30 mouse cellular contexts compared by ENCODE assay signal in the genomic region with DNA sequence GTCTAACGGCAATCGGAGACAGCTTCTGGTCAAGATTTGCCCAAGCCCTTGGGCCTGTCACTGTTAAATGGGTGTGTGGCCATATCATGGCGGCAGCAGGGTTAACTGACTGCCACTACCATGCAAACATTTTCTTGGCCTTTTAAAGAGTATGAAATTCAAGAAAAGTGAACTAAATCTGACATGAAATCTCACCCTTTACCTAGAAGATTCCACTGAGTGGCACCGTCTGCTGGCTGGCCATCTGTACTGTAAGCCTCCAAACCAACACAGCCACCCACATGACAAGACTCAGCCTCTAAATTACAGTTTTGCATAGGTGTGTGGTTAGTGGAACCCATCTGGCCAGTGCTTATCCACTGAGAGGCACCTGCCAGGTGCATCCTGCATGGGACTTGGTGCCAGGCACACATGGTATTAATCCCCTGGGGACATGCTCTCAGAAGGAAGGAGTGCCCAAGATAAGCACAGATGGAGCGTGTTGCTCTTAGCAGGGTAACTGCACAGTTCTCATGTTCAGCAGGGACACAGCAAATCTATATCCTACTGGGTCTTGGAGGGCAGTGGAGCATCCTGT. TPM values are rescaled to one million over a fixed set of nuclear protein-coding genes. Genes with fewer than 3 reads are reported as not detected.
DNase-seq lines count a peak whose midpoint lies in the region; TF ChIP-seq lines count a peak whose summit lies in the region.
"Had no signal": no experiment of that assay in that cellular context is flagged by ENCODE, and none has a peak within 500 bp of the region (broad histone marks: within the 10 kb centered on the region; RNA-seq: fewer than 3 reads in every experiment).

No protein-coding gene starts in this region.

- no peak for TF ChIP-seq CTCF in layer of hippocampus, adult 2 months (conservative IDR thresholded peaks at IDR 0.05)
- peak in 1 of 2 experiments; percentile 20; a peak in 1 of 4 replicates for TF ChIP-seq CTCF in CH12.LX (conservative IDR thresholded peaks at IDR 0.05 in 1 of 2, IDR thresholded peaks at IDR 0.05 in 1 of 2; ENCODE audit: low read depth in 2 of 2, low read length in 2 of 2)

- TF ChIP-seq EP300 in CH12.LX (IDR thresholded peaks at IDR 0.05; ENCODE audit: low read length): peak; percentile 84

- no peak overlapping the region for H3K27ac ChIP-seq in layer of hippocampus, adult 2 months
- peak overlapping the region; percentile 30; the same call in 1 of the 2 replicates for H3K27ac ChIP-seq in CH12.LX (ENCODE audit: insufficient read depth, low read depth)
- H3K27ac ChIP-seq: embryonic facial prominence, embryonic 13.5 days; gastrocnemius, adult 2 months; heart, embryonic 15.5 days; hindbrain, embryonic 14.5 days; kidney, postnatal 0 days; limb, embryonic 13.5 days; liver, embryonic 13.5 days; lung, embryonic 15.5 days; midbrain, embryonic 12.5 days; neural tube, embryonic 12.5 days; stomach, postnatal 0 days had no signal

- TF ChIP-seq RAD21 in CH12.LX (IDR thresholded peaks at IDR 0.05; ENCODE audit: low read depth, low read length): no peak; the same call in 1 of the 2 replicates

- in situ Hi-C loops in CH12.LX (cut with MboI; ENCODE audit: low pct_ligation_motif_present, low pct_unique_long_range_greater_than_20kb, low sequenced_read_pairs): no loop called here

- peaks cover 10 to 49% of the 10 kb centered on the region in 2 experiments for H3K36me3 ChIP-seq in CH12.LX (replicated peaks in 1 of 2; ENCODE audit: control insufficient read depth in 1 of 2, insufficient read depth in 1 of 2, low read length in 1 of 2)
- 0 out of 2 replicates have a peak, but pooled peaks cover under 1% of the 10 kb centered on the region for H3K36me3 ChIP-seq in splenic B cell, adult 2 months (ENCODE audit: control insufficient read depth, insufficient read depth, low read length, poor library complexity, severe bottlenecking)
- H3K36me3 ChIP-seq: embryonic facial prominence, embryonic 13.5 days; heart, embryonic 15.5 days; limb, embryonic 13.5 days; liver, embryonic 13.5 days; lung, embryonic 15.5 days; midbrain, embryonic 12.5 days had no signal

- 0 out of 2 replicates have a peak, but pooled peaks have one; percentile 21 for TF ChIP-seq POLR2A in CH12.LX (IDR thresholded peaks at IDR 0.05; ENCODE audit: low read depth, low read length)

- DNase-seq in layer of hippocampus, adult 9-11 months: peak; percentile 51
- no peak for DNase-seq in layer of hippocampus, adult 2 months (ENCODE audit: low spot score in 2 of 2)
- DNase-seq in spleen, postnatal 36 days (ENCODE audit: low spot score in 2 of 2): peak; percentile 18 to 29
- DNase-seq in spleen, adult 18-20 months: no peak
- peak; percentile 85 for DNase-seq in CH12.LX (ENCODE audit: extremely low read depth)
- peak; percentile 72 for DNase-seq in splenic B cell, adult 2 months (ENCODE audit: low read depth, low spot score)
- no peak for DNase-seq in embryo, embryonic 10.5 days (ENCODE audit: low spot score)
- DNase-seq in lung, postnatal 36 days: no peak
- DNase-seq: cerebellum, adult 18-20 months; cerebellum, postnatal 14 days; forebrain, postnatal 0 days; gastrocnemius, adult 2 months; heart, postnatal 4 days; kidney, adult 2 months; layer of hippocampus, postnatal 36 days; liver, embryonic 13.5 days; lung, postnatal 4 days; retina, postnatal 1 day had no signal

- H3K4me2 ChIP-seq in CH12.LX (ENCODE audit: insufficient read depth, low read depth, poor library complexity, severe bottlenecking): no peak overlapping the region
- H3K4me2 ChIP-seq: embryonic facial prominence, embryonic 13.5 days; heart, embryonic 15.5 days; hindbrain, embryonic 14.5 days; limb, embryonic 13.5 days; liver, embryonic 13.5 days; lung, embryonic 15.5 days; midbrain, embryonic 12.5 days; neural tube, embryonic 12.5 days had no signal

- dilution Hi-C loops in CH12.LX (cut with MboI; ENCODE audit: extremely low pct_ligation_motif_present, extremely low pct_unique_long_range_greater_than_20kb, low sequenced_read_pairs): no loop called here

- no peaks in the 10 kb centered on the region for H3K27me3 ChIP-seq in CH12.LX (replicated peaks)
- H3K27me3 ChIP-seq in splenic B cell, adult 2 months (ENCODE audit: control insufficient read depth, insufficient read depth, low read length, poor library complexity, severe bottlenecking): no peaks in the 10 kb centered on the region
- H3K27me3 ChIP-seq: Patski had no signal

- H3K4me3 ChIP-seq in layer of hippocampus, adult 2 months: no peak overlapping the region
- no peak overlapping the region for H3K4me3 ChIP-seq in CH12.LX (replicated peaks in 1 of 3; ENCODE audit: low read depth in 2 of 3, low read length in 2 of 3, poor library complexity in 1 of 3)
- H3K4me3 ChIP-seq: embryonic facial prominence, embryonic 13.5 days; gastrocnemius, adult 2 months; heart, embryonic 15.5 days; limb, embryonic 13.5 days; liver, embryonic 13.5 days; lung, embryonic 15.5 days; midbrain, embryonic 12.5 days; neural tube, embryonic 12.5 days had no signal

- no peaks in the 10 kb centered on the region for H3K9me3 ChIP-seq in CH12.LX (replicated peaks; ENCODE audit: low read length)
- H3K9me3 ChIP-seq: embryonic facial prominence, embryonic 13.5 days; heart, embryonic 15.5 days; limb, embryonic 13.5 days; liver, embryonic 13.5 days; lung, embryonic 15.5 days; midbrain, embryonic 12.5 days; neural tube, embryonic 12.5 days had no signal

- no peak overlapping the region for H3K9ac ChIP-seq in CH12.LX (ENCODE audit: insufficient read depth, low read depth)
- H3K9ac ChIP-seq: embryonic facial prominence, embryonic 13.5 days; forebrain, postnatal 0 days; heart, embryonic 15.5 days; hindbrain, embryonic 14.5 days; limb, embryonic 13.5 days; liver, embryonic 13.5 days; lung, embryonic 15.5 days; midbrain, embryonic 12.5 days; neural tube, embryonic 12.5 days had no signal

- peaks cover 31 to 76% of the 10 kb centered on the region in 2 experiments for H3K4me1 ChIP-seq in CH12.LX (ENCODE audit: control insufficient read depth in 1 of 2, insufficient read depth in 2 of 2)

- no peaks in the 10 kb centered on the region for H3K79me2 ChIP-seq in CH12.LX (replicated peaks; ENCODE audit: control insufficient read depth, extremely low read depth, insufficient read depth, poor library complexity, severe bottlenecking)

TF ChIP-seq in CH12.LX, 34 proteins besides CTCF, POLR2A, EP300 and RAD21 (continues in another document):
- TF ChIP-seq ZMIZ1 (IDR thresholded peaks at IDR 0.05; ENCODE audit: low read depth, low read length) (peak; percentile 54; the same call in 1 of the 2 replicates), CHD2 (IDR thresholded peaks at IDR 0.05; ENCODE audit: low read length) (no peak), USF1 (IDR thresholded peaks at IDR 0.05; ENCODE audit: low read depth, low read length) (no peak), BHLHE40 (IDR thresholded peaks at IDR 0.05; ENCODE audit: low read depth, low read length) (peak; percentile 93), E2F4 (IDR thresholded peaks at IDR 0.05; ENCODE audit: insufficient replicate concordance, low read depth, low read length) (no peak), KAT2A (IDR thresholded peaks at IDR 0.05; ENCODE audit: insufficient replicate concordance, low read length) (no peak), TCF12 (IDR thresholded peaks at IDR 0.05; ENCODE audit: low read depth, low read length) (peak; percentile 93), MAX (IDR thresholded peaks at IDR 0.05; ENCODE audit: low read length) (no peak), CHD1 (IDR thresholded peaks at IDR 0.05; ENCODE audit: low read depth, low read length) (no peak), RCOR1 (conservative IDR thresholded peaks at IDR 0.05; ENCODE audit: low read depth, low read length) (0 out of 2 replicates have a peak, but pooled peaks have one; percentile 28), SMC3 (IDR thresholded peaks at IDR 0.05; ENCODE audit: low read depth, low read length) (peak; percentile 13; the same call in 1 of the 2 replicates), SIN3A (IDR thresholded peaks at IDR 0.05; ENCODE audit: low read length) (no peak; the same call in 1 of the 2 replicates), ZNF384 (IDR thresholded peaks at IDR 0.05; ENCODE audit: low read depth, low read length) (no peak), UBTF (IDR thresholded peaks at IDR 0.05; ENCODE audit: low read depth, low read length) (no peak), IRF4 (IDR thresholded peaks at IDR 0.05; ENCODE audit: low read depth, low read length) (0 out of 2 replicates have a peak, but pooled peaks have one; percentile 32), NELFE (IDR thresholded peaks at IDR 0.05; ENCODE audit: low read depth, low read length) (no peak), JUND (conservative IDR thresholded peaks at IDR 0.05; ENCODE audit: low read depth, low read length) (0 out of 2 replicates have a peak, but pooled peaks have one; percentile 7), ETS1 (conservative IDR thresholded peaks at IDR 0.05; ENCODE audit: low read depth, low read length) (peak; percentile 72), GABPA (IDR thresholded peaks at IDR 0.05; ENCODE audit: insufficient replicate concordance, low read depth, low read length) (no peak), MEF2A (IDR thresholded peaks at IDR 0.05; ENCODE audit: borderline replicate concordance, low read depth, low read length) (no peak; the same call in 1 of the 2 replicates), USF2 (conservative IDR thresholded peaks at IDR 0.05; ENCODE audit: low read depth, low read length) (no peak), JUN (IDR thresholded peaks at IDR 0.05; ENCODE audit: insufficient read depth, low read depth, low read length) (no peak), HCFC1 (IDR thresholded peaks at IDR 0.05; ENCODE audit: low read depth, low read length) (no peak), ELF1 (IDR thresholded peaks at IDR 0.05; ENCODE audit: low read depth, low read length) (no peak), ZC3H11A (IDR thresholded peaks at IDR 0.05; ENCODE audit: low read depth, low read length) (no peak), ZKSCAN1 (IDR thresholded peaks at IDR 0.05; ENCODE audit: borderline replicate concordance, low read depth, low read length) (no peak), MXI1 (IDR thresholded peaks at IDR 0.05; ENCODE audit: low read depth, low read length) (no peak), MYC (IDR thresholded peaks at IDR 0.05; ENCODE audit: low read depth, low read length) (0 out of 2 replicates have a peak, but pooled peaks have one; percentile 33), MAZ (IDR thresholded peaks at IDR 0.05; ENCODE audit: low read depth, low read length) (no peak)

RNA-seq across cellular contexts. Expression of a gene that starts 3.2 kb away (rescaled TPM):
- total RNA-seq in layer of hippocampus, adult 2 months (2021): under 1 TPM; 0.56 to 0.61 TPM
- 6.4 and 8.9 TPM in 2 replicates for total RNA-seq in CH12.LX (2012; rRNA removed)
- total RNA-seq in CH12.LX (2014; rRNA removed): 23.2 and 31.1 TPM in 2 replicates
- polyA plus RNA-seq in CH12.LX (2012; ENCODE audit: insufficient read length, low read depth): 12.2 and 17.0 TPM in 2 replicates

RNA-seq across cellular contexts. Expression of a gene that starts 14.6 kb away (rescaled TPM):
- under 1 TPM; 0.52 to 0.61 TPM for total RNA-seq in layer of hippocampus, adult 2 months (2021)
- total RNA-seq in CH12.LX (2012; rRNA removed) (not detected in 2 replicates), CH12.LX (2014; rRNA removed) (not detected in 2 replicates)
- polyA plus RNA-seq in CH12.LX (2012; ENCODE audit: insufficient read length, low read depth): 0.09 TPM in 1 of 2 replicates, not detected in the other
- total RNA-seq: adrenal gland, adult 18-20 months; adrenal gland, postnatal 4 days; gastrocnemius, adult 2 months had no signal
- polyA plus RNA-seq: Patski had no signal

Comparison
In these comparisons a context has a peak if more than half of its experiments do, and no peak if none do; other contexts are left out.
1. DNase-seq: peak in layer of hippocampus, adult 9-11 months (single experiment), spleen, postnatal 36 days (2 of 2), CH12.LX (single experiment) and splenic B cell, adult 2 months (single experiment); none in layer of hippocampus, adult 2 months (0 of 2), spleen, adult 18-20 months (0 of 2), embryo, embryonic 10.5 days (single experiment) and lung, postnatal 36 days (single experiment).
2. RNA of a gene that starts 3.2 kb away (total RNA-seq): 6.4 to 31.1 TPM in CH12.LX; 0.56 to 0.61 TPM in layer of hippocampus, adult 2 months; every median in the first group is over 4 times any median in the second.